Mouse (Mus musculus) ES-Bruce4 (cell line): Measurements from ENCODE around the gene Prps2. TPM values are rescaled to one million over a fixed set of nuclear protein-coding genes. Genes with fewer than 3 reads are reported as not detected.
"Not testable (repeated sequence)": the region's sequence is repeated elsewhere in the genome, so short reads cannot be mapped to it uniquely, and the experiment has no call there.

Source experiments
- H3K27ac ChIP-seq: 2 replicates; pipeline ENCODE4 v1.5.1; 2012; ENCODE audit warnings: low read length, inconsistent platforms; ENCODE audit not compliant: insufficient read depth
- H3K27me3 ChIP-seq: 2 replicates; pipeline ENCODE4 v1.6.1; 2012; ENCODE audit warnings: mild to moderate bottlenecking, low read length, inconsistent platforms; ENCODE audit not compliant: control insufficient read depth, poor library complexity, insufficient read depth, severe bottlenecking
- H3K36me3 ChIP-seq: 2 replicates; pipeline ENCODE4 v1.6.1; 2012; ENCODE audit warnings: inconsistent platforms, mild to moderate bottlenecking, low read length, moderate library complexity; ENCODE audit not compliant: control insufficient read depth, poor library complexity, insufficient read depth, severe bottlenecking
- H3K4me1 ChIP-seq: one replicate; pipeline ENCODE4 v1.8.1; 2011; ENCODE audit warnings: low read length; ENCODE audit not compliant: control insufficient read depth, insufficient read depth
- H3K4me3 ChIP-seq: 2 replicates; pipeline ENCODE4 v1.5.1; 2011; ENCODE audit warnings: low read depth, mild to moderate bottlenecking, low read length
- H3K9ac ChIP-seq: 2 replicates; pipeline ENCODE4 v1.6.1; 2012; ENCODE audit warnings: low read depth, mild to moderate bottlenecking, inconsistent platforms; ENCODE audit not compliant: poor library complexity, severe bottlenecking
- H3K9me3 ChIP-seq: replicated peaks from 2 replicates; pipeline ENCODE4 v1.6.1; 2012; ENCODE audit warnings: mild to moderate bottlenecking, low read length, inconsistent platforms; ENCODE audit not compliant: control insufficient read depth, poor library complexity, insufficient read depth, severe bottlenecking
- CTCF ChIP-seq: IDR thresholded peaks from one replicate; pipeline ENCODE4 v1.8.1; 2011; ENCODE audit warnings: low read depth, low read length
- EP300 ChIP-seq: IDR thresholded peaks from 2 replicates; pipeline ENCODE4 v1.6.1; 2011; ENCODE audit warnings: low read depth, low read length; ENCODE audit not compliant: insufficient read depth
- POLR2A ChIP-seq: IDR thresholded peaks from one replicate; pipeline ENCODE4 v1.8.1; 2011; ENCODE audit warnings: low read length; ENCODE audit not compliant: insufficient read depth
- polyA plus RNA-seq: library from polyadenylated mRNA; stranded (reverse); fragments of >200 nt; gene quantifications from 2 replicates; pipeline ENCODE4 v1.2.4, GENCODE M21; 2011; ENCODE audit warnings: low read depth; ENCODE audit not compliant: missing spikeins, insufficient read depth, insufficient read length

Gene Prps2
- polyA plus RNA-seq, 1 experiment: 30.1 TPM

DNA sequence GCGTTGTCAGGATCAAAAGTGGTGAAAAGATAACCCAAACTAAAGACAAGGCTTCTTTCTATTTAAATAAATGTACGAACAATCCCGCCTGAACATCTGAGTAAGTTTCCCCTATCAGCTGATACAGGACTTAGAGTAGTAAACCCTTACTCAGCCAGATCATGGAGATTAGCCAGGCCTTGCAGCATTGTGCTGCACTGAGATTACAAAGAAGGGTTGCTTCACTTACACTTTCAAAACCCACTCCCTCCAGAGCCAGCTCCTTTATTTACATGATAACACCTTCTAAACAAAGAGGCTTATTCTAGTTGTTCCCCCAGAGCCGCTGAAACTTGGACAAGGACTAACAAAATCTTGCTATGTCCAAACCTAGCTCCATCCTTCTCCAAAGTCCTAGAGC lies 2.5 kb downstream of the Prps2 start:
- no peaks in the 10 kb centered on the region for H3K27me3 ChIP-seq

DNA sequence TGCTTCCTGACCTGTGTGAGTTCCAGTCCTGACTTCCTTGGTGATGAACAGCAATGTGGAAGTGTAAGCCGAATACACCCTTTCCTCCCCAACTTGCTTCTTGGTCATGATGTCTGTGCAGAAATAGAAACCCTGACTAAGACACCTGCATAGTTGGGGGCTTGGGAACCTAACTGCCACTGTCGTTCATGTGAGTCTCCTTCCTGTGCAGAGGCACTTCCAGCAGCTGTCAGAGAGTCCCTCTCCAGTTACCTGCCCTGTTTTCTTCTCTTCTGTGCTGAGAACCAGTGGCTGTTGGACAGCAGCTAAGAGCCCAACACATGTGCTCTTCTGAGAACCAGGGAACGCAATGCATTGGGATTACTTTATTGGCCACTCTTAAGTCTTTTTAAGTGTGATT lies 21.3 kb downstream of the Prps2 start:
- not testable (repeated sequence) for H3K27me3 ChIP-seq, H3K9ac ChIP-seq, H3K27ac ChIP-seq, H3K4me3 ChIP-seq, H3K9me3 ChIP-seq, H3K36me3 ChIP-seq, H3K4me1 ChIP-seq

More for the DNA sequence above, 2.5 kb downstream of the Prps2 start:
- Histone ChIP-seq H3K4me1 (peaks cover 2% of the 10 kb centered on the region), H3K36me3 (no peaks in the 10 kb centered on the region), H3K27ac (no peak overlapping the region), H3K9ac (no peak overlapping the region), H3K4me3 (no peak overlapping the region), H3K9me3 (no peaks in the 10 kb centered on the region)
- no peak for TF ChIP-seq CTCF

DNA sequence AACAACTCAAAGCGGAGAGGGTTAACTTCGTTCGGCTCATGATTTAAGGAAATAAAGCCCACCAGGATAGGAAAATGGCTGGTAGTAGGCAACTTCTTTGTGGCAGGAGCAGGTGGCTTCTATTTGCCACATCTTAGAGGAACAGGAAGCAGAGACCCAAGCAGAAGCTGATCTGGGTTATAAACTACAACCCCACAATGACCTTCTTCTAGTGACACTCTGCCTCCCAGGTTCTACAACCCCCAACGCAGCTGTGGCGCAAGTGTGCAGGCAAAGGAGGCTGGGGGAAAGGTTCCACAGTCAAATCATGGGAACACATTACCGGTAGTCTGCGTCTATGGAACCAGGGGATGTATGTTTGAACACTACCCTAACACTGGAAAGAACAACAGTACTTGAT lies 22.8 kb downstream of the Prps2 start:
- Histone ChIP-seq H3K4me1 (no peaks in the 10 kb centered on the region), H3K27me3 (no peaks in the 10 kb centered on the region), H3K36me3 (no peaks in the 10 kb centered on the region; the same call in 1 of the 2 replicates), H3K9me3 (no peaks in the 10 kb centered on the region), H3K27ac (no peak overlapping the region), H3K4me3 (no peak overlapping the region), H3K9ac (no peak overlapping the region)
- TF ChIP-seq POLR2A (no peak), CTCF (no peak), EP300 (no peak)

DNA sequence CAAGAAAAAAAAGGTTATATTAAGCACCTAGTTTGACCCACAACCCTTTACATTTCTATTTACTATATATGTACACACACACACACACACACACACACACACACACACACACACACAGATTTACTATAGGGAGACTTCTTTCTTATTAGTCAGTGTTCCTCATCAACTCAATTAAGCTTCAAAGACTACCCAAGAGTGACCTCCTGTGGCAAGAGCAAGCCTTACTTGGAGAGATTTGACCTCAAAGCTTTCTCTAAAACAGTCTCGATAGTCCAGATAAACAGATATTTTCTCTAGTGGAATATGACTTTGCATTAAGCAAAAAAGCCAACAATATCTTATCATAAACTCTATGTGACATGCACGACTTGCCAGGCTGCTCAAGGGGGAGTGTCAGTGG lies 25.1 kb downstream of the Prps2 start:
- H3K36me3 ChIP-seq: no peaks in the 10 kb centered on the region; the same call in 1 of the 2 replicates
- H3K4me3 ChIP-seq: no peak overlapping the region
- H3K9ac ChIP-seq: no peak overlapping the region
- H3K4me1 ChIP-seq: no peaks in the 10 kb centered on the region
- no peak overlapping the region for H3K27ac ChIP-seq
- no peaks in the 10 kb centered on the region for H3K9me3 ChIP-seq
- no peaks in the 10 kb centered on the region for H3K27me3 ChIP-seq
- no peak for TF ChIP-seq POLR2A

DNA sequence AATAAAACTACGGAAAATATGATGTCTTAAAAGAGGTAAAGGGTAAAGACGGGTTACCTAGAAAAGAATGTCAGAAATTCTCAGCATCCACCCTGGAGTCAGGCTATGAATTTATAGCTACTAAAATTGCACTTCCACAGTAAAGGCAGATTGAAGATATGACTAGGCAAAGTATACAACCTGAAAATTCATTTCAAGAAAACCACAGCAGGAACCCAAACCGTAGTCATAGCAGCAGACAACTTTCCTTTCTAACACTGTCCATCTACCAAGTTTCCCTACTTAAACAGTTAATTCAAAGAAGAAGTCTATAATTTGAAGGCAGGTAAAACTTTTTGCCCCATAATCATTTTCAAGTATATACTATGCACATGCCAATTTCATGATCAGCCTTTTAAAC lies 26.6 kb downstream of the Prps2 start:
- Histone ChIP-seq H3K27ac (no peak overlapping the region), H3K9ac (no peak overlapping the region), H3K4me1 (no peaks in the 10 kb centered on the region), H3K9me3 (no peaks in the 10 kb centered on the region), H3K27me3 (no peaks in the 10 kb centered on the region), H3K36me3 (no peaks in the 10 kb centered on the region), H3K4me3 (no peak overlapping the region)
- TF ChIP-seq CTCF (no peak), POLR2A (no peak), EP300 (no peak)

DNA sequence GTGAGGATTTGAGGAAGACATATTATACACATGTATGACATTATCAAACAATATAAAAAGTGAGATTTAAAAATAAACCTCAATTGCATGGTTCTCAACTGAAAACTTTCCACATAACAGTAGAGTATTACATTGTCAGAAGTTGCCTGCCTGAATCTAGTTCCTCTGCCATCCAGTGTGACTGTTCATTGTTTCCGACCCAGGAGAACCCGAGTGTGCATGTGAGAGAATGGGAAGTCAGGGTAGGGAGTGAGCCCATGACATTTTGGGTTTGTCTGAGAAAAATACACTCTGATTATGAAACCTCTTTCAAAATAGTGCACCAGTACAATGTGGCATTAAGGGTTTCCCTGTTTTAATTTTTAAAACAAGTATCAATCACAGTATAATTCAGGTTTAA lies 28.9 kb downstream of the Prps2 start:
- H3K36me3 ChIP-seq: no peaks in the 10 kb centered on the region
- H3K27ac ChIP-seq: no peak overlapping the region
- H3K27me3 ChIP-seq: no peaks in the 10 kb centered on the region
- H3K9me3 ChIP-seq: no peaks in the 10 kb centered on the region
- H3K9ac ChIP-seq: no peak overlapping the region
- H3K4me1 ChIP-seq: no peaks in the 10 kb centered on the region
- TF ChIP-seq EP300 (no peak), POLR2A (no peak), CTCF (no peak)
- H3K4me3 ChIP-seq: no peak overlapping the region

DNA sequence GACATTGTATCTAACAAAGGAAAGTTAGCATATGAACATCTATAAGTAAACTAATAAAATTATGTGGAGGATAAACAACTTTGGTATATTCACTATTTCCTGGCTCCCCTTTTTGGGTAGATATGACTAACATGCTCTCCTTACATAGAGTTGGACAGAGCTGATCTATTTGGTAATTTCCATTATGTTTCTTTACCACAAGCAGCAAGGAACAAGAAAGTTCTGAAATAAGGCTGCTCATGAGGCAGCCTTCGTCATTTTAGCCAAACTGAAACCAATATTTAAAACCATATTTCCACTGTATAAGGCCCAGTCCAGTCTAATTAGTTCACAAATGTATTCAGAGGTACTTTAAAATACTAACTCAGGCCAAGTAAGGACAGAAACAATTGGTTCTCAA lies 36.1 kb downstream of the Prps2 start:
- Histone ChIP-seq H3K27ac (no peak overlapping the region), H3K9ac (no peak overlapping the region), H3K4me3 (no peak overlapping the region), H3K27me3 (no peaks in the 10 kb centered on the region), H3K9me3 (no peaks in the 10 kb centered on the region), H3K36me3 (no peaks in the 10 kb centered on the region), H3K4me1 (no peaks in the 10 kb centered on the region)
- TF ChIP-seq EP300 (no peak), CTCF (no peak), POLR2A (no peak)
